Mouse (Mus musculus) urinary bladder, postnatal 14 days (tissue): ENCODE measurements around the gene Serpinb1b.

Experiments used
- DNase-seq: peaks from one replicate; pipeline ENCODE4 v3.0.0; 2021; ENCODE audit warnings: low spot score

Serpinb1b gene

DNA sequence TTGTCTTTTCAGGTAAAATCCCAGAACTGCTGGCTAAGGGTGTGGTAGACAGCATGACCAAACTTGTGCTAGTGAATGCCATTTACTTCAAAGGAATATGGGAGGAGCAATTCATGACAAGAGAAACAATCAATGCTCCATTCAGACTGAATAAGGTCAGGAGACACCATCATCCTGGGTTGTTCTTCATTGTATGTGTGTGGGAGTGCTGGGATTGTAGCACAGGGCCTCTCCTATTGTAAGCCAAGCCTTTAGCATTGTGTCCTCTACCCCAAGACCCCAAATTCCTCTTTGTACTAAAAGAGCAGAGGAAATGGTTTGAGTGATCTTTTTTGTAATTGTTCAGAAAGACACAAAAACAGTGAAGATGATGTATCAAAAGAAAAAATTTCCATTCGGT is 12.9 kb downstream of the Serpinb1b start:
- no peak for DNase-seq

GRCm38 (mm10) chr13:33095575-33095974 is 17.2 kb downstream of the Serpinb1b start:
- DNase-seq: no peak

- DNase-seq: no peak
Observed at GRCm38 (mm10) chr13:33105626-33106025, 27.3 kb downstream of the Serpinb1b start.

- DNase-seq: no peak
Observed at GRCm38 (mm10) chr13:33113054-33113453, 34.7 kb downstream of the Serpinb1b start.

GRCm38 (mm10) chr13:33137717-33138116 is 59.3 kb downstream of the Serpinb1b start:
- no peak for DNase-seq

DNA sequence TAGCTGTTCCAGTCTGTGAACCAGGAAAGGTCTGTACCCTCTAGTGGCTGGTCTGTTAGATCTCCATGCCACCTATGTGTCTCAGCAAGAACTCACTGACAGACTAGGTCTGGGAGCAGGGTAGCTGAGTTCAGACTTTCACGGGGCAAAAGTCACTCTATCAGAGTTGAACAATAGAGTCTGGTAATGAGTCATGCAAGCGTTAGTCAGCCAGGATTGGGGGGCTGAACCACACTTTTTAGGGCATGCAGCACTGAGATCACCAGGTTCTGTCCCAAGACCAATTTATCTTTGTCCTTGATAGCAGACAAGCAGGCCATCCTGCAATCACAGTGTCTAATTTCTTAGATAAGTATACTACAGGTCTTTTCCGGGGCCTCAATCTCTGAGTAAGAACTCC is 63.1 kb downstream of the Serpinb1b start:
- no peak for DNase-seq
